Mouse (Mus musculus) lung, postnatal 0 days (tissue): Measurements from ENCODE around the gene Scarb2.

Source experiments
- CTCF ChIP-seq: IDR thresholded peaks from 2 replicates; pipeline ENCODE4 v1.5.1; 2016; ENCODE audit warnings: antibody characterized with exemption, mild to moderate bottlenecking
- EP300 ChIP-seq: IDR thresholded peaks from 2 replicates; pipeline ENCODE4 v1.6.1; 2016; ENCODE audit warnings: antibody characterized with exemption, mild to moderate bottlenecking, control low read depth

DNA sequence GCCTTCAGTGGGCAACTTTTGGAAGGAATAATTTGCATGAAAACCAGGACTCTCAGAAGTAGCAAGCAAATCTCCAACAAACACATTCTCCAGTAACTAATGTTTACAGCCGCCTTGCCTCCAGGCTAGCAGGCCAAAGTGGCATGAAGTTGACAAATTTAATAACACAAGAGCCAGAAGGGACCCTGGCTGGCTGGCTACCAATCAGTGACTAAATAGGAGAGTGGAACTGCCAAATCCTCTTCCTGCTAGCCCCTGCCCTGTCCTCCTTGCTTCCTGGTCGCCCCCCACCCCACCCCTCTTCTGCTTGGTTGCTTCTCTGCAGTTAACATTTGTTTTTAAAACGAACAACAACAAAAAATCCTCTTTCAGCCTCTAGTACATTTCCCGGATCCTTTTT lies 47.8 kb upstream of the Scarb2 start:
- TF ChIP-seq CTCF (no peak), EP300 (no peak)
